ENCODE assay signal across 8 mouse cellular contexts in the genomic region with DNA sequence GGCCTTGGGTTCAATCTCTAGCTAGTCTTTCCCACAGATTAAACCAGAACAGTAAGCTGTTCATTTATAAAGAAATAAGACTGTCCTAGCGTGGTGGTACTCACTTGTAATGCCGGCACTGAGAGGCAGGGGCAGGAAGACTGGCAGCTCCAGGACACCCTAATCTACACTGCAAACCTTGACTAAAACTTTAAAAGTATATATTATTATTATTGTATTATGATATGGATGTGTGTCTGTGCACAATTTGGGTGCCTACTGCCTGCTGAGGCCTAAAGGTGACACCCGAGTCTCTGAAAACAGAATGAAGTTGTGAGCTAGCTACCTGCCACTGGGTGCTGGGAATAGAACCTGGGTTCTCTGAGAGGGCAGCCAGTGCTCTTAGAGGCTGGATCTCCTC. TPM values are rescaled to one million over a fixed set of nuclear protein-coding genes. Genes with fewer than 3 reads are reported as not detected.
DNase-seq lines count a peak whose midpoint lies in the region; ATAC-seq lines count a peak whose summit lies in the region.
"Had no signal": no experiment of that assay in that cellular context is flagged by ENCODE, and none has a peak within 500 bp of the region (broad histone marks: within the 10 kb centered on the region; RNA-seq: fewer than 3 reads in every experiment).

No protein-coding gene starts in this region.

- H3K9ac ChIP-seq in lung, embryonic 15.5 days = peak overlapping the region; percentile 98; the same call in 1 of the 2 replicates
- H3K9ac ChIP-seq in forebrain, embryonic 13.5 days = no peak overlapping the region
- H3K9ac ChIP-seq in limb, embryonic 11.5 days (ENCODE audit: low read length) = no peak overlapping the region; the same call in 1 of the 2 replicates
- H3K9ac ChIP-seq in neural tube, embryonic 15.5 days (replicated peaks) = peak overlapping the region; percentile 80; the same call in 1 of the 2 replicates

- no peaks in the 10 kb centered on the region for H3K9me3 ChIP-seq in lung, embryonic 15.5 days
- no peaks in the 10 kb centered on the region for H3K9me3 ChIP-seq in forebrain, embryonic 13.5 days (replicated peaks)
- H3K9me3 ChIP-seq in limb, embryonic 11.5 days (ENCODE audit: control insufficient read depth, low read length) = no peaks in the 10 kb centered on the region
- no peaks in the 10 kb centered on the region for H3K9me3 ChIP-seq in neural tube, embryonic 15.5 days (replicated peaks)

- H3K36me3 ChIP-seq in lung, embryonic 15.5 days = peaks cover 13% of the 10 kb centered on the region
- H3K36me3 ChIP-seq in forebrain, embryonic 13.5 days (ENCODE audit: poor library complexity, severe bottlenecking) = peaks cover 10% of the 10 kb centered on the region
- peaks cover 5% of the 10 kb centered on the region for H3K36me3 ChIP-seq in limb, embryonic 11.5 days (ENCODE audit: control insufficient read depth, insufficient read depth, low read length)
- peaks cover 4% of the 10 kb centered on the region; the same call in 1 of the 2 replicates for H3K36me3 ChIP-seq in neural tube, embryonic 15.5 days

- H3K27me3 ChIP-seq in lung, embryonic 15.5 days = no peaks in the 10 kb centered on the region
- H3K27me3 ChIP-seq in forebrain, embryonic 13.5 days = no peaks in the 10 kb centered on the region
- no peaks in the 10 kb centered on the region for H3K27me3 ChIP-seq in limb, embryonic 11.5 days (ENCODE audit: control insufficient read depth, insufficient read depth, low read length)
- H3K27me3 ChIP-seq in neural tube, embryonic 15.5 days (replicated peaks) = no peaks in the 10 kb centered on the region

- DNase-seq in lung, postnatal 25 days (ENCODE audit: low spot score) = no peak
- DNase-seq in limb, embryonic 11.5 days (ENCODE audit: low spot score) = no peak
- DNase-seq in right cerebral cortex, adult 2 months (ENCODE audit: low spot score in 2 of 2) = no peak
- DNase-seq: kidney, postnatal 25 days had no signal

- H3K4me1 ChIP-seq in lung, embryonic 15.5 days = peaks cover 19% of the 10 kb centered on the region
- H3K4me1 ChIP-seq in forebrain, embryonic 13.5 days = peaks cover 24% of the 10 kb centered on the region
- no peaks in the 10 kb centered on the region for H3K4me1 ChIP-seq in limb, embryonic 11.5 days (ENCODE audit: control insufficient read depth, insufficient read depth, low read length)
- peaks cover 27% of the 10 kb centered on the region for H3K4me1 ChIP-seq in neural tube, embryonic 15.5 days

- H3K27ac ChIP-seq in lung, embryonic 15.5 days = no peak overlapping the region
- H3K27ac ChIP-seq in forebrain, embryonic 13.5 days = no peak overlapping the region
- H3K27ac ChIP-seq in limb, embryonic 11.5 days (replicated peaks; ENCODE audit: low read depth, low read length) = no peak overlapping the region
- no peak overlapping the region for H3K27ac ChIP-seq in neural tube, embryonic 15.5 days (replicated peaks)

- H3K4me3 ChIP-seq in lung, embryonic 15.5 days = peak overlapping the region; percentile 95
- H3K4me3 ChIP-seq in forebrain, embryonic 13.5 days = peak overlapping the region; percentile 95
- no peak overlapping the region for H3K4me3 ChIP-seq in limb, embryonic 11.5 days (ENCODE audit: low read depth, low read length)
- peak overlapping the region; percentile 84 for H3K4me3 ChIP-seq in neural tube, embryonic 15.5 days (replicated peaks)

- ATAC-seq in lung, embryonic 15.5 days (ENCODE audit: borderline replicate concordance, extremely low read depth, low FRiP score, low TSS enrichment) = no peak
- ATAC-seq in forebrain, embryonic 13.5 days = no peak
- no peak for ATAC-seq in limb, embryonic 11.5 days (ENCODE audit: insufficient number of reproducible peaks, low FRiP score, low TSS enrichment, low read depth)
- no peak for ATAC-seq in neural tube, embryonic 15.5 days (ENCODE audit: low FRiP score)
- no peak for ATAC-seq in megakaryocyte progenitor cell, adult 5-6 weeks (replicated peaks; ENCODE audit: poor library complexity)

- WGBS in lung, embryonic 15.5 days = 83% methylated on average over 3 of the region's 3 CpGs
- WGBS in forebrain, embryonic 13.5 days = 83% methylated on average over 3 of the region's 3 CpGs
- 92% methylated on average over 3 of the region's 3 CpGs for WGBS in limb, embryonic 11.5 days
- 86% methylated on average over 3 of the region's 3 CpGs for WGBS in neural tube, embryonic 15.5 days

- peak overlapping the region; percentile 78 for H3K4me2 ChIP-seq in lung, embryonic 15.5 days
- H3K4me2 ChIP-seq in forebrain, embryonic 13.5 days = peak overlapping the region; percentile 84
- H3K4me2 ChIP-seq in limb, embryonic 11.5 days (ENCODE audit: low read depth, severe bottlenecking) = peak overlapping the region; percentile 82; the same call in 1 of the 2 replicates
- H3K4me2 ChIP-seq in neural tube, embryonic 15.5 days = peak overlapping the region; percentile 62

RNA-seq across cellular contexts. Expression of gene Trip11, which starts 1.7 kb away (rescaled TPM):
- 29.8 and 32.4 TPM in 2 replicates for polyA plus RNA-seq in lung, embryonic 15.5 days (2015; fragmentation: Nextera tagmentation; extraction: Ambion mirVana)
- 23.6 and 24.0 TPM in 2 replicates for polyA plus RNA-seq in forebrain, embryonic 13.5 days (2015; fragmentation: Nextera tagmentation; extraction: Ambion mirVana)
- polyA plus RNA-seq in limb, embryonic 11.5 days (2014; fragmentation: Nextera tagmentation; extraction: Ambion mirVana) = 13.8 and 14.2 TPM in 2 replicates
- 23.8 and 25.0 TPM in 2 replicates for polyA plus RNA-seq in neural tube, embryonic 15.5 days (2015; fragmentation: Nextera tagmentation; extraction: Ambion mirVana)
- 25.7 and 29.4 TPM in 2 replicates for total RNA-seq in megakaryocyte progenitor cell, adult 5-6 weeks (2015)
- total RNA-seq in megakaryocyte progenitor cell, adult 5-6 weeks (2017) = 34.6 and 43.2 TPM in 2 replicates

RNA-seq across cellular contexts. Expression of gene Atxn3, which starts 46.7 kb away (rescaled TPM):
- 12.7 and 13.5 TPM in 2 replicates for polyA plus RNA-seq in lung, embryonic 15.5 days (2015; fragmentation: Nextera tagmentation; extraction: Ambion mirVana)
- polyA plus RNA-seq in forebrain, embryonic 13.5 days (2015; fragmentation: Nextera tagmentation; extraction: Ambion mirVana) = 13.9 and 14.8 TPM in 2 replicates
- 10.4 and 12.3 TPM in 2 replicates for polyA plus RNA-seq in limb, embryonic 11.5 days (2014; fragmentation: Nextera tagmentation; extraction: Ambion mirVana)
- polyA plus RNA-seq in neural tube, embryonic 15.5 days (2015; fragmentation: Nextera tagmentation; extraction: Ambion mirVana) = 9.8 and 12.5 TPM in 2 replicates
- total RNA-seq in megakaryocyte progenitor cell, adult 5-6 weeks (2015) = 22.0 and 22.5 TPM in 2 replicates
- 49.8 and 56.1 TPM in 2 replicates for total RNA-seq in megakaryocyte progenitor cell, adult 5-6 weeks (2017)

Comparison
In these comparisons a context has a peak if more than half of its experiments do, and no peak if none do; other contexts are left out.
1. H3K9ac ChIP-seq: peak in lung, embryonic 15.5 days (single experiment) and neural tube, embryonic 15.5 days (single experiment); none in forebrain, embryonic 13.5 days (single experiment) and limb, embryonic 11.5 days (single experiment).
2. Peak in every context shown above with its lines, with median percentiles within 50 percentile points of each other: H3K4me2 ChIP-seq.